Mouse (Mus musculus) forebrain, embryonic 16.5 days (tissue): ENCODE results near the gene Prdm11. TPM values are rescaled to one million over a fixed set of nuclear protein-coding genes. Genes with fewer than 3 reads are reported as not detected.

Source experiments
- ATAC-seq: fragments of 200-750 bp; cut with Nextera tagmentation; 2 replicates; pipeline ENCODE4 v1.8.0; 2017; ENCODE audit warnings: mild to moderate bottlenecking, moderate library complexity
- H3K27ac ChIP-seq: fragments of 300-500 bp; sonication (generic); 2 replicates; pipeline ENCODE4 v1.5.1; 2014; ENCODE audit warnings: low read length, control low read depth
- H3K27me3 ChIP-seq: fragments of 300-500 bp; sonication (generic); replicated peaks from 2 replicates; pipeline ENCODE4 v1.6.1; 2014; ENCODE audit warnings: low read length; ENCODE audit not compliant: control insufficient read depth, insufficient read depth
- H3K36me3 ChIP-seq: fragments of 300-500 bp; sonication (generic); 2 replicates; pipeline ENCODE4 v1.6.1; 2014; ENCODE audit not compliant: control insufficient read depth, insufficient read depth
- H3K4me1 ChIP-seq: fragments of 300-500 bp; sonication (generic); replicated peaks from 2 replicates; pipeline ENCODE4 v1.6.1; 2014; ENCODE audit warnings: low read length; ENCODE audit not compliant: control insufficient read depth, insufficient read depth
- H3K4me2 ChIP-seq: fragments of 300-500 bp; sonication (generic); 2 replicates; pipeline ENCODE4 v1.6.1; 2014; ENCODE audit warnings: mild to moderate bottlenecking, low read length, control low read depth
- H3K4me3 ChIP-seq: fragments of 300-500 bp; sonication (generic); replicated peaks from 2 replicates; pipeline ENCODE4 v1.5.1; 2014; ENCODE audit warnings: mild to moderate bottlenecking, low read length, control low read depth
- H3K9ac ChIP-seq: fragments of 300-500 bp; sonication (generic); replicated peaks from 2 replicates; pipeline ENCODE4 v1.6.1; 2014; ENCODE audit warnings: low read depth, low read length, control low read depth
- H3K9me3 ChIP-seq: fragments of 300-500 bp; sonication (generic); 2 replicates; pipeline ENCODE4 v1.6.1; 2016; ENCODE audit warnings: low read length; ENCODE audit not compliant: control insufficient read depth
- WGBS: fragments of 180-500 bp; shearing (Covaris S2); extraction: QIAGEN DNeasy Blood & Tissue Kit; methylation state at CpG from one replicate; pipeline ENCODE4 v1.1.7; 2014; 5-methylcytosine and 5-hydroxymethylcytosine counted together
- polyA plus RNA-seq: library from polyadenylated mRNA; unstranded; fragments of >200 nt; fragmentation: Nextera tagmentation; extraction: Ambion mirVana; gene quantifications from 2 replicates; pipeline ENCODE4 v1.2.1, GENCODE M21; 2015

The Prdm11 gene
- polyA plus RNA-seq, 1 experiment from 2014 or later = 2.4 TPM

DNA sequence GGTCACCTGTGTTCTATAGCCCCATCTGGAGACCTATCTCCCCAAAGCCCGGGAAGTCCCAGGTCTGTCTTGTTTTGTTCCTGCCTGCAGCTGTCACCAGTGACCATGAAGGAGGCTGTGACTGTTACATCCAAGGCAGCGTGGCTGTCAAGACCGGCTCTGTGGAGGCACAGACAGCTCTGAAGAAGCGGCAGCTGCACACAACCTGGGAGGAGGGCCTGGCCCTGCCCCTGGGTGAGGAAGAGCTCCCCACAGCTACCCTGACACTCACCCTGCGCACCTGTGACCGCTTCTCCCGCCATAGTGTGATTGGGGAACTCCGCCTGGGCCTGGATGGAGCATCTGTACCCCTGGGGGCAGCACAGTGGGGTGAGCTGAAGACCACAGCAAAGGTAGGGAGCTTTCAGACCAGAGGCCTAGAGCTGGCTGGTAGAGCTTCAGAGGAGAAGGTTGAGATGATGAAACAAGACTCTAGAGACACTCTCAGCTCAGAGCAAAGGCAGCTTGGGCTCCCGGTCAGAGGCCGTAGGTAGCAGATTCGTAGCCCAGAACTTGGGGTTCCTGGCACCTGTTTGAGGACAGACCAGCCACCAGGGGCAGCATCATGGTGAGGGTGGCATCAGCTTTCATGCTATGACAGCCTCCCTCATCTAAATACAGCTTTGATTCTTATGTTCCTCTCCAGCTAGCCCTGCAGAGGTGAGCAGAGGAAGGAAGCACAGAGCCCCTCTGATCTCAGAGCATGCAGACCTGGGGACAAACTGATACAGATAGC, 100.0 kb downstream of the Prdm11 start:
- 89% methylated on average over 11 of the region's 11 CpGs for WGBS
- H3K27ac ChIP-seq = no peak overlapping the region
- no peaks in the 10 kb centered on the region for H3K27me3 ChIP-seq
- H3K9ac ChIP-seq = no peak overlapping the region
- H3K4me3 ChIP-seq = no peak overlapping the region
- no peaks in the 10 kb centered on the region for H3K9me3 ChIP-seq
- no peak for ATAC-seq
- no peak overlapping the region for H3K4me2 ChIP-seq
- no peaks in the 10 kb centered on the region for H3K36me3 ChIP-seq
- peaks cover 6% of the 10 kb centered on the region for H3K4me1 ChIP-seq

DNA sequence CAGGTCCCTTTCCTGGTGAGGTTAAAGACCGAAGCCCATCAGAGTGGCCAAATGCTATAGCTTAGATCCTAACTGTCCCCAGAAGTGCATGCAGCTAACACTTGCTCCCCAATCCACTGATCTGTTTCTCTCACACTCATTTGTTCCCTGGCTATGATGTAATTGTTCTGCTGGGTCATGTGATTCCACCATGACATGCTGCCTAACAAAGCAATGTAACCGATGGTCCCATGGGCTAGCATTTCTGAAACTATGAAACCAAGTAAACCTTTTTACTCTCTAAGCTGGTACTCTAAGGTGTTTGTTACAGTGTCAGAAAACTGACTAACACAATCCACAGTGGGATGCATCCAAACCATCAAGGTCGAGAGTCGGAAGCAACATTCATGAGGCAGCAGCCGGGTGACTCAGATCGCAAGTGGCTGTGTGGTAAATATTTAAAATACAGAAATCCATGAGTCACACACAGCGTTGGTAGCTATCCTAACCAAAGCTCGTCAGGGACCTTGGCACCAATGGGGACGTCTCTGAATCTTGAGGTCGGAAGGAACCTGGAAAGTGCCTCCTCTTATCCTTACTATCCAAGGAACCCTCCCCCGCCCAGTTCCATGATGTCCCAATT, 100.7 kb downstream of the Prdm11 start:
- Histone ChIP-seq H3K4me1 (peaks cover 6% of the 10 kb centered on the region), H3K36me3 (no peaks in the 10 kb centered on the region), H3K27ac (no peak overlapping the region), H3K27me3 (no peaks in the 10 kb centered on the region), H3K9ac (no peak overlapping the region), H3K4me3 (no peak overlapping the region), H3K4me2 (no peak overlapping the region), H3K9me3 (no peaks in the 10 kb centered on the region)
- ATAC-seq = no peak
- WGBS = 91% methylated on average over 11 of the region's 11 CpGs

DNA sequence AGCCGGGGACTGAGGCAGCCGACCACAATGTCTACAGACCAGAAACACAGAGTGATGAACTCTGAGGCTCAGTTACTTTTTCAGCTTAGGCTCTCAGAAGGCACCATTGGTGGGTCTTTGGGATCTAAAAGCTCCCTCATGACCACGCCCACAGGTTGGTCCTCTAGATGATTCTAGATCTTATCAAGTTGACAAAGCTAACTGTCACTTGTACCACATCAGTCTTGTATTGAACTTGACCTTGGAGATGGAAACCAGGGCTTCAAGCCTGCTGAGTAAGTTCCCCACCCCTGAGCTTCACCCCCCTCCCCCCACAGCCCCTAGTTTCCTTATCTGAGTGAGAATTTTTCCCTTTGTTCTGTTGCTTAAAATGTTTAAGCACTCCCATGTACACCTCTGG, 101.6 kb downstream of the Prdm11 start:
- no peak overlapping the region for H3K4me3 ChIP-seq
- H3K36me3 ChIP-seq = no peaks in the 10 kb centered on the region
- 93% methylated on average over 3 of the region's 3 CpGs for WGBS
- H3K9me3 ChIP-seq = no peaks in the 10 kb centered on the region
- no peak overlapping the region for H3K27ac ChIP-seq
- H3K4me1 ChIP-seq = peaks cover 6% of the 10 kb centered on the region
- no peak overlapping the region for H3K4me2 ChIP-seq
- H3K9ac ChIP-seq = no peak overlapping the region
- no peak for ATAC-seq
- H3K27me3 ChIP-seq = no peaks in the 10 kb centered on the region

DNA sequence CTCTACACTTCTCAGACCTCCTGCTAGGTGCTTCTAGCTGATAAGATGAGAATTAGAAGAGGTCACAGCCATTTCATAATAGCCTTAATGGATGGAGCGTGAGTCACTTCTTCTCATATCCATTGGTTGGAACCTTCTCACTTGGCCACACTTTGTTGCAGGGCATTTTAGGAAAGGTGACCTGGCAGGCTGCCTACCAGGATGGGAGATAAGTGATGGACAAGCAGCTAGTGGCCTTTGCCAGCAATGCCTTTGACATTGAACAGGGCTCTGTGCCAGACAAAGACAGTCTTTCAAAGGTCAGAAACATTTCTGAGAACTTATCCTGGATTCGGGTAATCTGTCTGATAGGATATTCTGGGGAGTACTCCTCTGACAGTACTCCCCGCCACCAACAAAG, 102.6 kb downstream of the Prdm11 start:
- Histone ChIP-seq H3K4me1 (peaks cover 6% of the 10 kb centered on the region), H3K36me3 (no peaks in the 10 kb centered on the region), H3K4me3 (no peak overlapping the region), H3K27ac (no peak overlapping the region), H3K27me3 (no peaks in the 10 kb centered on the region), H3K9ac (no peak overlapping the region), H3K4me2 (no peak overlapping the region), H3K9me3 (no peaks in the 10 kb centered on the region)
- WGBS = 90% methylated on average over 3 of the region's 3 CpGs
- no peak for ATAC-seq

DNA sequence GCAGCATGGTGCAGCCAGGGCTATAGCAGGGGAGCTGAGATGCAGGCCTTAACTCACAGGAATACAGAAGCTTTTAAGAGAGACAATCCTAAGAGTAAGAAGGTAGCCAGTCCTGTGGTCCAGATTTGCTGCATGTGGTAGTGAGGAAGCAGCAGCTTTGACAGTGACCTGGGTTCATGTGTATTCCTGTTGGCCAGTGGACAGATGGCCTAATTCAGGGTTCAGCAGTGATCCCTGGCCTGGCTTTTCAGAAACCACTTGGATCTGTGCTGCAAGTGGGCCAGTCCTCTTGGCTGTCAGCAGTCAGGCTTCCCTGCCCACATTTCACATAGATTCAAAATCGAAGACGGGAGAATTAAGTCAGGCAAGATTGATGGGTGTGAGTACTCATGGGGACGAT, 104.5 kb downstream of the Prdm11 start:
- Histone ChIP-seq H3K9me3 (no peaks in the 10 kb centered on the region), H3K27me3 (no peaks in the 10 kb centered on the region), H3K9ac (no peak overlapping the region), H3K4me1 (no peaks in the 10 kb centered on the region), H3K4me2 (no peak overlapping the region), H3K27ac (no peak overlapping the region), H3K36me3 (no peaks in the 10 kb centered on the region), H3K4me3 (no peak overlapping the region)
- ATAC-seq = no peak
- WGBS = 84% methylated on average over 3 of the region's 3 CpGs

DNA sequence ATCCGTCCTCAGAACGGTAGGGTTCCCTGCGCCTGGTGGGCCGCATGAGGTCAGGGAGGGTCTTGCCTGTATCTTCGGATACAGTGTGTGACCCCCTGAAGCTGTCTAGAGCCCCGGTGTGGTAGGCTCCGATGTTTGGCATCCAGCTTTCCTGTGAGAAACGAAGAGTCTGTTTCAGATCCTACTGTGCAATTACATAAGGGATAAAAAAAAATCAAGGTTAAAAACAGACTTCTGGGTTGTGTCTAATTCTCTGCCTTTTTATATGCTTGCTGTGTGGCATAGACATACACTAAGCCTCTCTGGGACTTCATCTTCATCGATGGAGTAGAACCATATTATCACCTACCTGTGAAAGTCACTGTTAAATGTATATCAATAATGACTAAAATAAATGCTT, 105.0 kb downstream of the Prdm11 start:
- no peak for ATAC-seq
- Histone ChIP-seq H3K27ac (no peak overlapping the region), H3K4me3 (no peak overlapping the region), H3K27me3 (no peaks in the 10 kb centered on the region), H3K9ac (no peak overlapping the region), H3K4me1 (no peaks in the 10 kb centered on the region), H3K4me2 (no peak overlapping the region), H3K9me3 (no peaks in the 10 kb centered on the region), H3K36me3 (no peaks in the 10 kb centered on the region)
- WGBS = 89% methylated on average over 9 of the region's 9 CpGs

DNA sequence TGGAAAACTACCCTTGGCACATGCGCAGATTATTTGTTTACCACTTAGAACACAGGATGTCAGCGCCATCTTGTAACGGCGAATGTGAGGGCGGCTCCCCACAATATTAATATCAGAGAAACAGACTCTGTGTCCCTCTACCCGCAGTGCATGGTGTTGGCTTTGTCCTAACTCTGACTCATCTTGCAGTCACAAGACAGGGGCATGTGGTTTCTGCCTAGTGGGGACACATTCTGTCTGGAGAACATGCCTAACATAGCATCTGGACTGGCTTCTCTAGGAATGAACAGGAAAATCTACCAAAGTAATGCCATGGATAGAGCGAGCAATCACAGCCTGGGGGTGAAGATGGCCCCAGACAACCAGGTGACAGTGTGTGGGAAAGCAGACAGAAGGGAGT, 107.1 kb downstream of the Prdm11 start:
- WGBS = 95% methylated on average over 6 of the region's 7 CpGs
- no peak overlapping the region for H3K4me2 ChIP-seq
- H3K9ac ChIP-seq = no peak overlapping the region
- no peak overlapping the region for H3K27ac ChIP-seq
- no peak for ATAC-seq
- H3K4me3 ChIP-seq = no peak overlapping the region
- H3K27me3 ChIP-seq = no peaks in the 10 kb centered on the region
- H3K9me3 ChIP-seq = no peaks in the 10 kb centered on the region
- no peaks in the 10 kb centered on the region for H3K36me3 ChIP-seq
- peaks cover 9% of the 10 kb centered on the region for H3K4me1 ChIP-seq

DNA sequence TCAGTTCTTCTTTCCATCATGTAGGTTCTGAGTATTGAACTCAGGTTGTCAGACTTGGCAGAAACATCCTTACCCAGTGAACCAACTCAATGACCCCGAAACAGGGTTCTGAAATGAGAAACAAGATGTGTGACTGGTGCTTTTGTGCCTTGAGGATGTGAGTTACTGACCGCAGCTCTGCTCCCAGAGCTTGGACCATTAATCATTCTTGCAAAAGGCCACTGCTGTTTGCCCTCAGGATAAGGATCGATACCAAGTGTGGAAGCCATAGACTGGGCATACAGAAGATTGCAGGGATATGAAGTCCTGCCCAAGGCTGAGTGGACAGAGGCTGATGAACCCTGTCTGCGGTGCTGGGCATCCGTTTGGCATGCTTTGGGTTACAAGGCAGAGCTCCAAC, 107.9 kb downstream of the Prdm11 start:
- peaks cover 9% of the 10 kb centered on the region for H3K4me1 ChIP-seq
- no peaks in the 10 kb centered on the region for H3K9me3 ChIP-seq
- H3K27me3 ChIP-seq = no peaks in the 10 kb centered on the region
- no peak overlapping the region for H3K4me2 ChIP-seq
- no peak overlapping the region for H3K4me3 ChIP-seq
- no peak overlapping the region for H3K27ac ChIP-seq
- 93% methylated on average over 5 of the region's 5 CpGs for WGBS
- no peak overlapping the region for H3K9ac ChIP-seq
- ATAC-seq = no peak
- no peaks in the 10 kb centered on the region for H3K36me3 ChIP-seq

DNA sequence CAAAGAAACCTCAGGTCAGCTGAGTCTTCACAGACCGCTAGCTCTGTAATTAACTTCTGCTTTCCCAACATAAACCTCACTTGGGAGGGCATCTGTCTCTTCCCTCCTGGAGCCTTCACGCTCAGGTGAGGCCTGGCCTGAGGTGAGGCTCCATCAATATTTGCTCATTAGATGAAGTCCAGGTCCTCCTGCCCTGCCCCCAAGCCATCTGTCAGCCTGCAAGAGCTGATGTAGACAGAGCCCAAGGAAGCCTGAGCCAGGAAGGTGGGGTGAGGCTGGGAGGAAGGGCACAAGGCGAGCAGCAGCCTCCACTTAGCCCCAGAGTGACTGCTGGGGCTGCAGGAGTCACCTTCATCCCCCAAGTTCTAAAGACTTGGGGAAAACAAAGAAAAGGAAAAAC, 110.5 kb downstream of the Prdm11 start:
- 64% methylated on average over 3 of the region's 3 CpGs for WGBS
- H3K4me3 ChIP-seq = no peak overlapping the region

More for the DNA sequence above, 110.5 kb downstream of the Prdm11 start:
- H3K9ac ChIP-seq = no peak overlapping the region
- H3K4me2 ChIP-seq = no peak overlapping the region
- ATAC-seq = no peak
- no peaks in the 10 kb centered on the region for H3K27me3 ChIP-seq
- peaks cover 9% of the 10 kb centered on the region for H3K4me1 ChIP-seq
- H3K27ac ChIP-seq = no peak overlapping the region
- no peaks in the 10 kb centered on the region for H3K36me3 ChIP-seq
- no peaks in the 10 kb centered on the region for H3K9me3 ChIP-seq
